Mouse (Mus musculus) c-Kit-positive CD71-positive TER-119-negative erythroid progenitor cells, embryonic 14.5 days (primary cell): ENCODE data around the gene Tpcn1.

Experiments
- DNase-seq: peaks from one replicate; pipeline ENCODE4 v3.0.0-alpha.2; 2013; ENCODE audit warnings: low read depth

The Tpcn1 gene

DNA sequence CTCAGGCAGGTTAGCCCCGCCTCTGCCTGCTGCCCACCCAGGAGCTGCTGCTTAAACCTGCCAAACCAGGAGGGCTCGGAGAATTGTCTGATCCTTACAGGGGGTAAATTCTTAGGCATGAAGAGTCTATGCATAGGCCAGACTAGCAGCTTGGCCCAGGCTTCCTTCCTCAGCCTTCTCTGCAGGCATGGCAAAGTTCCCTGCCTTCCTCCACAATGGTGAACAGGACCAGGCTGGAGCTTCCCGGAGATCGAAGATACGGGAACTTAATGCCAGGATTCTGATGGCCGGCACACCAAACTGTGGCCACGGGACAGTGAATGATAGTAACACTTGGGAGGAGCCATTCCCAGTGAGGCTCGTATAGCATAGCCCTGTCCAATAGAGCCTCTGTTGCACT lies 30.4 kb downstream of the Tpcn1 start:
- no peak for DNase-seq

DNA sequence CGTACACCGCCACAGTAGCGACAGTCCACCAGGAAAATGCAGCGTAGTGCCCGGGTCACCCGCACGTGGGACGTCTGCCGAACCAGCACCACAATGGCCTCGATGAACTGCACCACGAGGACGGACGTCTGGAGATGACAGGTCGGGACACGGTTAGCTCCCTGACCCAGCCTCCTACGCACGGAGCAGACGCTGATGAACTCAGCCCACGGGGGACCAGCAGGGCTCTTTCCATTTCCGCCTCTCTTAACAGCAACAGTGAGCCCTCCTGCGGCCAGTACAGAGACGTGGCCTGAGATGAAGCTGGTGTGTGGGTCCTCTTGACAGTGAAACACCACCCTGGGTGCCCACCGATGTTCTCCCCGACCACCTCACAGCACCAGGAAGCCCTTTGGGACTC lies 32.6 kb downstream of the Tpcn1 start:
- no peak for DNase-seq

DNA sequence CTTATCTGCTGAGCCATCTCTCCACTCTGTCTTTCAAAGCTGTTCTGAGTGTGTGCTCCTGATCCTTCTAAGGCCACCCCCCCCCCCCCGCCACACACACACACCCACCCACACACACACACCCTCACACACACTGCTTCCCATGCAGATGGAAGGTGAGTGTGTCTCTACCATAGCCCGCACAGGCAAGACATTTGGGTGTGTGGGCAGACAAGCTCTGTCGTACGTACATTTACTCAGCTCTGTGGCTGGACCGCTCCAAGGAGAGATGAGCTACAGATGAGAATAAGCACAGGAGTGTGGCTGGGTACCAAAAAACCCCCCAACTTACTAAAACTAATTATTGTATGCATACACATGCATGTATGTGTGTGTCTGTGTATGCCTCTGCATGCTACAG lies 37.8 kb downstream of the Tpcn1 start:
- DNase-seq, result no peak

DNA sequence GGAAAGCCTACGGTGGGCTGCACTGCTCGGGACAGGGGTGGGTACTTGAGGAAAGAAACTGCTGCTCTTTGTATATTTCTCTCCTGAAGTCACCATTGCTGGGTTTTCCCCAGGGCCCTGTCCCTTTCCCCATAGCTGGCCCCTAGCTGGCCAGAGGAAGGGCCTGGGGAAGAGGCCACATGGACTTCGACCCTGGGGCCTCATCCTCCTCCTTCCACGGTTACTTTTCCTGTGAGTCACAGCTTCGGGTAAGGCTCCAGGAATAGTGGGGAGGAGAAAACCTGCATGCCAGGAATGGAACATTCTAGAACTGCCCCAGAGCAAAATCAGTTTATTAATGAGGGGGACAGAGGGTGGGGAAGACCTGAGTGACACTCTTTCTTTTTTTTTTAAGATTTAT lies 38.3 kb downstream of the Tpcn1 start:
- DNase-seq, result no peak

DNA sequence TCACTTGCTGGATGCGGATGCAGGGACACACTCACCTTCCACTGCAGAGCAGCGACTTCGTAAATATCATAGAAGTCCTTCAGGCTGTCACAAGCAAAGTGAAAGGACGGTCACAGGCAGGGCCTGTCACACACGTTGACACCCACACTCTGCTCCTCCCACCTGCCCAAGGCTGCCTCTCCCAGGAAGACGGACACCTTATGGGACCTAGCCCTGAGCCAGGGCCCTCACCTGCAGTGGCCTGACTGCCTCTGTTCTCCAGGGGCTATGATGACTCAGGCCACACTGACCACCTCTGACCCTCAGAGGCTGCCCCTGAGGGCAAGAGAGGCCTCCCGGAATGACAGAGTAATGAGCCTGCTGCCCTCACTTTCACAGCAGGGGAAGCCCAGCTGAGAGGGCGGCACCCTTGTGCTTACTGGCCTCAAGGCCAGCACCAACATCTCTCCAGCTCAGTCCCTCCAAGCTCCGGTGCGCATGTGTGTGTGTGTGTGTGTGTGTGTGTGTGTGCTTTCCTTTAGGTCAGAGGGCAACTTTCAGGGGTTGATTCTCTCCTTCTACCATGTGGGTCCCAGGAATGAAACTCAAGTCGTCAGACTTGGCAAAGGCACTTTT lies 40.1 kb downstream of the Tpcn1 start:
- DNase-seq, result no peak

DNA sequence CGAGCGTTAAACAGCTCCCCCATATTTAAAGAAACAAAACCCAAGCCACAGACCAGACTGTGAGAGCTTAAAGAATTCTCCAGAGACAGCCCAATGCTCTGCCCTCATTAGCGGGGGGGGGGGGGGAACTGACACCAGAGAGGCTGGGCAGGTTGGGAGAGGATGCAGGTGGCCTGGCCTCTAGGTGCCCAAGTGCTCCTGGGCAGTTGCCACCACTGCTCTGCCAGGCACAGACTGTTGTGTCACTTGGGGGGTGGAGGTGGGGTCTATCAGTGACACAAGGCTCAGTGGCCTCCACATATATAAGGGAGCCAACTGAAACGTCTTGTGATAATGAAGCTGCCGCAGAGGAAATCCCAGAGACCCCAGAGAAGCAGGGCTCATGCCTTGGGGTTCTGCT lies 51.8 kb downstream of the Tpcn1 start:
- DNase-seq, result no peak

DNA sequence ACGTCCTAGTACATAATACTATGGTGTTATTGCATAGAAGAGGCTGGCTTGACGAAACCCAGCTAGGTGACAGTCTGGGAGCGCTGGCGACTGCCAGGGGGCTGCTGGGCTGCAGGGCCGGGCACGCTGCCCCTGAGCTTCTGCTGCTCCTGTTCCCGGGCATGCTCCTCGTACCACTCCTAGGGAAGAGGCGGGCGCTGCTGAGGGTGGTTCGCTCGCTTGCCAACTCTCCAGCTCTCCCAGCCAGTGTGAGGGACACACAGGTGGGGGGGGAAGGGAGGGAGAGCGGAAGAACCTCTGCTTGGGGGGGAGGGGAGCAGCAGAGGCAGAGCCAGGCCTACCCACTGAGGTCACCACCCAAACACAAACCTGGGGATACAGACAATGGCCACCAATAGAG lies 52.4 kb downstream of the Tpcn1 start:
- no peak for DNase-seq

DNA sequence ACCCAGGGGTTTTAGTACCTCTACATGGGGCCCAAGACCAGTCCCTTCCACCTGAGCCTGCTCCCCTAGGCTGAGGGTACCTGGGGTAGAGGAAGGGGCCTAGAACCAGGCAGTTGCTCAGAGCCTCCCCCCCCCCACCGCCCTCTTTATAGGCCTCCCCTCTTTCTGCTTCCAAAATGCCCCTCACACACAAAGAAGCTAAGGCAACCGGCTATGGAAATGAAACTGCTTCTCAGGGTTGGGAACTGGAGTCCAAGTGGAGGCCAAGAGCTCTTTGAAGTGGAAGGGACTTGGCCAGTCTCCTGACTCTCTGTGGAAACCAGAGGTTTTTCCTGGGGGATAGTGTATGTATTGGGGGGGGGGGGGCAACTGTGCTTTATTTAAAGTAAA lies 53.8 kb downstream of the Tpcn1 start:
- DNase-seq, result no peak

DNA sequence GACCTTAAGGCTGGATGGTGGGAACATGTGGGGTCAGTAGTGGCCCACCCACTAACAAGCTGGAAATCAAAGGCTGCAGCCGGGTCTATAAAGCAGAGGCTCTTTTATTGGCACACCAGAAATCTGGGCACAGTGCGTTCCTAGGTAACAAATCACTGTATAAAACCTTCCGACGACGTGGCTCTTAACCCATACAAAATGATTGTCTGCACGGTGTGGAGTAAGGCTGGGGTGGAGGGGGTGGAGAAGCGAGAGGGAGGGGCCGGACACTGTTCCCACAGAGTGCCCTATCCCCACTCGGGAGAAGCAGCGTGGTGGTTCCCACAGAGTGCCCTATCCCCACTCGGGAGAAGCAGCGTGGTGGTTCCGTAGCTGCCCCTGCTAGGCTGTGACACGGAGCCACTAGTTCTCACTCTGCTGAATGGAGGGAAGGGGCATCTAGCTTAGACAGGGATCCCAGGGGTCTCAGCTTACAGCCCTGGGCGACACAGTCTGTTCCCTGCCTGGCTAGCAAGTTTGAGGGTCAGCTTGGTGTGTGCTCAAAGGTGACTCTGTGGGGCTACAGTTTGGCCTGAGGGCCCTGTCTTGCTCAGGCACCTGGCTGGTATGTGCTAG lies 54.3 kb downstream of the Tpcn1 start:
- DNase-seq, result no peak

DNA sequence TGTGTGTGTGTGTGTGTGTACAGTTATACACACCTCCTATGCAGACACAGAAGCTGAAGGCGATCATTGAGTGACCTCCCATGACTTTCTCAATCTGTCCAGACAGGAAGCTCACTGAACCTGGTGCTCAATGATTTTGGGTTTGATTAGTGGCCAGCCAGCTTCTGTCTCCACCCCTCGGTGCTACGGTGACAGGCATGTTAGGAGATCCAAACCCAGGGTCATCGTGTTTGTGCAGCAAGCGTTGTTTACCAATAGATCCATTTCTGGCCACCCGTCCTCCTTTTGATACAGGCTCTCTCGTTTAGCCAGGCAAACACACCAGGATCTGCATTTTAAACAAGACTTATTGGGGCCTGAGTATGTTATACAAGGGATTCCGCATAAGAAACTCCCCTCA lies 56.8 kb downstream of the Tpcn1 start:
- no peak for DNase-seq

DNA sequence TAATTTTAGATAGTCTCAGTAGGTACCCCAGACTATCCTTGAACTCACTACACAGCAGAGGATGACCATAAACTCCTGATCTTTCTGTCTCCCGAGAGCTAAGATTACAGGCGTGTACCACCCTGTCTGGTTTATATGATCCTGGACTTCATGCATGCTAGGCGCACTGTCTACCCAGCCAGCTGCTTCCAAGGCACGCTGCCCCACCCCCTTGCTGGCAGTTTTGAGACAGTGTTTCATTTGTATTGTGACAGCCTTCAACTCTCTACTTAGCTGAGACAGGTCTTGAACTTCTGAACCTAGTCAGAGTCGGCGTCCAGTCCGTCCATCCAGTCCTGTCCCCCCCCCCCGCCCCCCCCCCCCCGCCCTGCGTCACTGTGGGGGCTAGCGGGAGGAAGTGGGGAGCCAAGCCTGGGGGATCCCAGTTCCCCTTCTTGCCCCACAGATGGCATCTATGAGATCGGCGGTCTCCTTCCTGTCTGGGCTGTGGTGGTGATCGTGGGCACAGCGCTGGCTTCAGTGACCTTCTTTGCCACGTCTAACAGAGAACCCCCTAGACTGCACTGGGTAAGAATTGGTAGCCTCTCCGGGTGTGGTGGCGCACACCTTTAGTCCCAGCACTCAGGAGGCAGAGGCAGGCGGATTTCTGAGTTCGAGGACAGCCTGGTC lies 61.0 kb downstream of the Tpcn1 start:
- no peak for DNase-seq

DNA sequence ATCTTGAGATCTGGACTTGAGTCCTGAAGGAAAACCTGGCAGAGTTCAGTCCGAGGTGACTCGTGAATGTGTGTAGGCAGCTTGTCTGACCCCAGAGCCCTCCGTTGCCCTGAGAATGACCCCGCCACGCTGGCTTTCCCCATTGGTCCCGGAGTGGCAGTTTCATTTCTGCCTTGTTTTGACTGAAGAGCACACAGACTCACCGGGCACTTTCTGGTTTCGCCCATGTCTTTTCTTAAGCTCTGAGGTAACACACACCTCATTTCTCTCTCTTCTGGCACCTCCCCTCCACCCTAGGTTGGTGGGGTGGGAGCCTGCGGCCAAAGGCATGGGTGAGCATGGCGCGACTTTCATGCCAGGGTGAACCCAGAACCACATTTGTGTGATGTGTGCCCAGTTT lies 62.2 kb downstream of the Tpcn1 start:
- no peak for DNase-seq

DNA sequence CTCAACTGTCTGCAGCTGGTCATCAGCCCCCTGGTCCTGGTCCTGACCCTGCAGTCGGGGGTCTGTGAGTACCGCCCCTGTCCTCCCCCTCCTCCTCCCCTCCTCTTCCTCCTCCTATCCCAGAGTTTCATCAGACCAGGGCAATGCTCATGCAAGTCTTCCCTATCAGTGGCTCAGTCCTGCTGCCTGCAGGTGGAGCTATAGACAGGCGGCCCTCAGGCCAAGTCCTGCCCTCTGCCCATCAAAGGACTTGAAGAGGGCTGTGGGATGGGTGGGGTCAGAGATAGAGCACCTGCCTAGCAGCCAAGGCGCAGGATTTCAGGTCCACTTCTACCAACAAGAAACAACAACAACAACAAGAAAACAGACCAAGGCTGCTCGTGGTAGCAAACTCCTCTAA lies 62.7 kb downstream of the Tpcn1 start:
- DNase-seq, result no peak

DNA sequence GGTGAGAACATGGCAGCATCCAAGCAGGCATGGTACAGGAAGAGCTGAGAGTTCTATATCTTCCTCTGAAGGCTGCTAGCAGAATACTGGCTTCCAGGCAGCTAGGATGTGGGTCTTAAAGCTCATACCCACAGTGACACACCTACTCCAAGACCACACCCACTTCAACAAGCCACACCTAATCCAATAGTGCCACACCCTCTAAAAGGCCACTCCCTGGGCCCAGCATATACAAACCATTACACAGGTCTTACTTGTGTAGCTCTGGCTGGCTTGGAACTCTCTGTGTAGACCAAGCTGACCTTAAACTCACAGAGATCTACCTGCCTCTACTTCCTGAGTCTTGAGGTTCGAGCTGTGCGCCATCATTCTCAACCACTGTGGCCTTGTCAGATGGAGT lies 63.7 kb downstream of the Tpcn1 start:
- no peak for DNase-seq

DNA sequence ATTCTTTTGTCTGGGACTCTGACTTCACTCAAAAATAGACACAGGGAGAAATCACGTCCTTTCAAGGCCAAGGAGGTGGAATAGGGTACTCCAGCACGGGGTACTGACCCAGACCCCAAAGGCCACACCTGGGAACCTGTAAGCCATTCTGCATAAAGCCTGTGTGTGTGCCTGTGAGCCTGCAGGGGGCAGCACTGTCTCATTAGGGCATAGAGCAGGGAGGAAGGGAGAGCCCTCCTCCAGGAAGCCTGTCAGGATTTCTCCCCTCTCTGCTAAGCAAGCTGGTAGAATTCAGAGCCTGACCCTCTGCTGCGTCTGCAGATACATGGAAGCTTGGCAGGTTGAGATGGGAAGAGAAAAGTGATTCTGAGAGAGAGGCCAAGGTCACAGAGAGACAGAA lies 65.8 kb downstream of the Tpcn1 start:
- DNase-seq, result no peak

DNA sequence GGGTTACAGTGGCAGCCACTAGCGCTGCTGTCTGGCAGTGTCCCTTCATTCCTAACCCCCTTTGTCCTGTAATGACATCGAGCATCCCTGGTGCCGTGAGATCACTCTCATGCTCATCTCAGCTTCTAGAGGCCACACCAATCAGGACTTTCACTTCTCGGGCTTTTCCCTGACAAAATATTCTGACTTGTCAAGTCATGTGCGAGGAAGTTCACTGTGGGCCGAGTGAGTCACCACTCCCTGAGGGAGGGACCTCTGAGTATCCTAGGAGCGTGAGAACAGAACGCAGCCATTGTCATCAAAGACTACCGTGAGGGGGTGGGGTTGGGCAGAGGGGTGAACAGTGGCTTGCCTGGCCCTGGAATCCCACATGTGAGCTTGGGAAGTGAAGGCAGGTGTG lies 70.9 kb downstream of the Tpcn1 start:
- DNase-seq, result no peak

DNA sequence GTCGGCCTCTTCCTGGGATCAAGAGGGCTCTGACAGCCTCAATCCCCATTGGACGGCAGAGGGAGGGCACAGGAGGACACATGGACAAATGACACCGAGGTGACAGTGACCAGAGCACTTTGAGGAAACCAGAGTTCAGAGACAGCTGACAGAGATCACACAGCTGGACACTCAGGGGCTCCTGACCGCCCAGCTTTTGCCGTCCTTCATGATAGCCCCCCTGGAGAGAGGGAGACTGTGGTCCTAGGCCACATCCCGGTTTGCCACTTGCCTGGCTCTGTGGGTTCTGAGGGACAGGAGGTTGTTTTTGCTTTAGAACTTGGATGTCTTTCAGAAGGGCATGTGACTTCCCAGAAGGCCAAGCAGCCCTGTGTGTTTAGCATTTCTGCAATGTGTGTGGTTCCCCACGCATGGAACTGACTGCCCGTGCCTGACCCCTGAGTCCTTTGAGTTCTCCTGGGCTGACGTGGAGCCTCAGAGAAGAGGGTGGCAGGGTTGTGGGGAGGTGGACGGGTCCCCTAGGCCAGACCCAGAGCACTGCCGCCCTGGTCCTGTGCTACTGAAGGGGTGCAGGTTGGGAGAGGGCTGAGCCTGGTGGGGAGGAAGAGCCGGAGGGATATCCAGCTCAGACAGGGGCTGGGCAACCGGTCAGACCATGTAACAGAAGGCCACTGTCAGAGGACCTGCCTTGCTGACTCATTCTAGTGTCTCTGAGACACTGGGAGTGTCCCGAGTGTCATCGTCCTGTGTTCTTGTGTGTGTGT lies 72.1 kb downstream of the Tpcn1 start:
- DNase-seq, result no peak

DNA sequence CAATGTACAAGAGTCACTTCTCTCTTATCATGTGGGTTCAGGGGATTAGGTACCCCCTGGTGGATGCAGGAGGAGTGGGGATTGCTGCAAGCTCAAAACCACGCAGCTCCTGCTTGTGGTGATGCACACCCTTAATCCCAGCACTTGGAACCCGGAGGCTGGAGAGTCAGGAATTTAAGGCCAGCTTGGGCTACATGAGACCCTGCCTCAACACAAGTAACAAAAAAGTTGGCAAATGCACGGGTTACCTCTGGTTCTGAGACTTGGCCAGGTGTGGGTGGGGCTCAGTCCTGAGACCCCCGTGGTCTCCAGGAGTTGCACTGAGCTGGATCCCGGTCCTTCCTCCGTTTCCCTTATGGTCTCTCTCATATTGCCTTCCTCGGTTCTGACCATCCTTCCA lies 73.0 kb downstream of the Tpcn1 start:
- DNase-seq, result no peak

DNA sequence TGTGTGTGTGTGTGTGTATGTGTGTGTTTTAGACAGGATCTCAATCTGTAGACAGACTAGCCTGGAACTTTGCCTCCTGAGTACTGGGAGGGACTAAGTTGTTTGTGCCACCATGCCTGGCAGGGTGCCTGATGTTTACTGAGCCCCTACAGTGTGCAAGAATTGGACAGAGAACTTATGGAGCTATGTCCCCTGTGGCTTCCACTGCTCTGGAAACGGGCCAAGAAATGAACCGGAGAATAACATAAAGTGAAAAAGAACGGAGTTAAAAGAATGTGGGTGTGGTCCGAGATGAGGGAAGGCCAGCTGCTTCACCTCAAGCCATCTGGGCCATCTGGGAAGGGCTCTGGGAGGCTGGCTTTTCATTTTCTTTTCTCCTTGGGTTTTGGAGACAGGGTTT lies 73.7 kb downstream of the Tpcn1 start:
- no peak for DNase-seq

DNA sequence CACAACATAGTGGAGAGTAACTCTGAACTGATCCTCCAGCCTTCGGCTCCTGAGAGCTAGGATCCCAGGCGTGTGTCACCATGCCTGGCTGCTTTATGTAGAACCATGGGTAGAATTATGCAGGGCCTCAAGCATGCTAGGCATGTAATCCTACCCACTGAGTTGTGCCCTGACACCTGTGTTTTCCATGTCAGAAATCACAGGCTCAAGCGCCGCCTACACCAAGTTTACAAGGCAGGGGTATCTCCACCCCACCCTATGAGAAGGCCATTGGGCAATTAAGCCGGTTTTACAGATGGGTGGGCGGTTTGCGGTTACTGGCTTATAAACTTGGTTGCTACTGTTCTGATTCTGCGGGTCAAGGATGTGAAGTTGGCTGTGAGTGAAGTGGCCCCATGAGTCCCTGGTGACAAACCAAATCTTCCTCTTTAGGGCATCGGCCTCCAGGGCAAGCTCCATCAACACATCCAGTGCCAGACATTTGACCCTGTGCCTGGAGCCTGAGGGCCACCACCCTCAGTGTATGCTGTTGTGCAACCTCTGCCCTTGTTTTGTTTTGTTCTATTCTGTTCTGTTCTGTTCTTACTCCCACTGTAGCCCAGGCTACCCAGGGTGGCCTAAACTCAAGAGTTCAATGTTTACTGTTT lies 74.3 kb downstream of the Tpcn1 start:
- DNase-seq, result no peak

DNA sequence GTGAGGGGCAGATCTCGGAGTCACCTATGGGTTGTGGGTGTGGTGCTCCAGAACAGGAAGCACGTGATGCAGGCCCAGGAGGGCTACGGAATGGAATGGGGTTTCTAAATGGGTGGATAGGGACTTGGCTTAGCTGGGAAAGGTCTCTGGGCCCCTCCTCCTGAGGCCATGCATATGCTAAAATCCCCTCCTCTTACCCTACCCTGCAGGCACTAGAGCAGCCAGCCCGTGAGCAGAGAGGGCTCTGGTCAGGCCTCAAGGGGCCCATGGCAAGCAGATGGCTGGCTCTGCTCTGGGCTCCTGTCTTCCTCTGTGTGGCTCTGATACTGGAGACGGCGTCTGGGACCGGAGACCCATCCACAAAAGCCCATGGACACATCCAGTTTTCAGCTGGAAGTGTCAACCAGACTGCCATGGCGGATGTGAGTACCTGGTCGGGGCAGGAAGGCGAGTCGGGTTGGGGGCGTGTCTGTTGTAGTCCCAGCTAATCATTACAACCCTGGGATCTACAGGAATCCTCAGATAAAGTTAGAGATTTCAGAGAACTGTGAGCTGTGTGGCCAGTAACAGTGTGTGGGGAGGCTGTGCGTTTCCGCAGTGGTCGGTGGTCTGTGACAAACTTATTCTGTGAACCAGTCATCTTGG lies 75.4 kb downstream of the Tpcn1 start:
- no peak for DNase-seq

DNA sequence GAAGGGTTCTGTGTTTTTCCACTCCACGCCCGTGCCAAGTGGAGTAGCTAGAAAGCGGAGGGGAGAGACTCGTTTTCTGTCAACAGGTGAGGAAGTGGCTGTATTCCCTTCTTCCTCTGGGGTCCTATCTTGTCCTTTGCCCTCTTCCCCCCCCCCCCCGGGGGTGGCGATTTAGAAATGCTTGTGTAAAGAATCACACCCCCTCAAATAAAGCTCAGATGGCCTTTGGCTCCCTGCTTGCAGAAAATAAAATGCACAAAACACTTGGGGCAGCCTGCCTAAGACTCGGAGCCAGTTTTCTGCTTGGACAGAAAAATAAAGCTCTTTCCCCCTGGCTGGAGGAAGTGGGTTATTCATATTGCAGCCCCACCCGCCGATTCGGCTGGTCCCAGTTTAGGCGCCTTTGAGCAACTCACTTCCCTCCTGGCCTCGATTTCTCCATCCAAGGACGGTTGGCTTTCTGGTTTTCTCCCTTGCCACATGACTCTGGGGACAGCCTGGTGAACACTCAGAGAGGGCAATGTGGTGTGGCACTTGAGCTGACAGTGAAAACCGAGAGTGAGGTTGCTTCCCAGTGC lies 76.7 kb downstream of the Tpcn1 start:
- no peak for DNase-seq
